Comparison of ENCODE assay signal across 8 mouse cellular contexts in the genomic region with DNA sequence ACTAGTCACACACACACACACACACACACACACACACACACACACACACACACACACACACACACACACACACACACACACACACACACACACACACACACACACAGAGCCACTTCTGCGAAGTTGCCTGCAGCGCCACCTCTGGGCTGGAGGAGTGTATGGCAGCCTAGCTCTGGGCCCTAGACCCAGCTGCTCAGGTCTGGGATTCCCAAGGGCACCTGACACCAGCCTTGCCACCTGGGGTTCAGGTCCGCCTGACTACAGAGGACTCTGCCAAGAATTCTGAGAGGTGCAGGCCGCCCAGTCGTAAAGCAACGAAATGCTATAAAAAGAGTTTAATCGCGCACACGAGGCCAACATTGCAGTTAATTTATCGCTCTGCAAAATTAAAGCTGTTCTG.
DNase-seq lines count a peak whose midpoint lies in the region; ATAC-seq and TF ChIP-seq lines count a peak whose summit lies in the region.
"Had no signal": no experiment of that assay in that cellular context is flagged by ENCODE, and none has a peak within 500 bp of the region (broad histone marks: within the 10 kb centered on the region; RNA-seq: fewer than 3 reads in every experiment).

No protein-coding gene starts in this region.

- 72% methylated on average over 10 of the region's 10 CpGs for WGBS in hindbrain, postnatal 0 days
- WGBS in hindbrain, embryonic 13.5 days, result 73% methylated on average over 10 of the region's 10 CpGs
- 42% methylated on average over 10 of the region's 10 CpGs for WGBS in large intestine, adult 2 months

- peaks cover 10% of the 10 kb centered on the region; the same call in 1 of the 2 replicates for H3K4me1 ChIP-seq in hindbrain, postnatal 0 days (ENCODE audit: insufficient read depth, low read length)
- H3K4me1 ChIP-seq in hindbrain, embryonic 13.5 days (replicated peaks), result peaks cover 20% of the 10 kb centered on the region

- no peaks in the 10 kb centered on the region for H3K36me3 ChIP-seq in hindbrain, postnatal 0 days (ENCODE audit: insufficient read depth, low read length)
- no peaks in the 10 kb centered on the region for H3K36me3 ChIP-seq in hindbrain, embryonic 13.5 days

- peak; percentile 43 for DNase-seq in hindbrain, postnatal 0 days (ENCODE audit: low spot score)
- peak; percentile 13 to 19 for DNase-seq in B cell, adult 2 months
- DNase-seq in R1 (ENCODE audit: low read depth, low spot score), result peak; percentile 53
- DNase-seq in large intestine, adult 2 months (ENCODE audit: low read depth, low spot score), result peak; percentile 6
- no peak for DNase-seq in frontal cortex, postnatal 36 days (ENCODE audit: low spot score in 2 of 2)
- DNase-seq in frontal cortex, adult 2 months (ENCODE audit: extremely low spot score in 1 of 2, low spot score in 1 of 2), result no peak
- DNase-seq: gastrocnemius, postnatal 25 days had no signal

- no peak overlapping the region for H3K4me2 ChIP-seq in hindbrain, postnatal 0 days (ENCODE audit: low read depth, low read length)
- H3K4me2 ChIP-seq in hindbrain, embryonic 13.5 days, result no peak overlapping the region

- H3K9ac ChIP-seq in hindbrain, postnatal 0 days (replicated peaks; ENCODE audit: low read length), result no peak overlapping the region
- no peak overlapping the region for H3K9ac ChIP-seq in hindbrain, embryonic 13.5 days

- no peaks in the 10 kb centered on the region for H3K9me3 ChIP-seq in hindbrain, postnatal 0 days (ENCODE audit: low read length)
- no peaks in the 10 kb centered on the region for H3K9me3 ChIP-seq in hindbrain, embryonic 13.5 days

- peak; percentile 68 for TF ChIP-seq CTCF in hindbrain, postnatal 0 days (IDR thresholded peaks at IDR 0.05; ENCODE audit: low read depth)

- ATAC-seq in hindbrain, postnatal 0 days, result 0 out of 2 replicates have a peak, but pooled peaks have one; percentile 47
- no peak; the same call in 1 of the 2 replicates for ATAC-seq in hindbrain, embryonic 13.5 days (ENCODE audit: low FRiP score)

- no peak overlapping the region for H3K4me3 ChIP-seq in hindbrain, postnatal 0 days (ENCODE audit: low read length)
- no peak overlapping the region for H3K4me3 ChIP-seq in hindbrain, embryonic 13.5 days

- no peak overlapping the region for H3K27ac ChIP-seq in hindbrain, postnatal 0 days
- no peak overlapping the region for H3K27ac ChIP-seq in hindbrain, embryonic 13.5 days

- H3K27me3 ChIP-seq in hindbrain, postnatal 0 days (ENCODE audit: insufficient read depth, low read length), result no peaks in the 10 kb centered on the region
- 0 out of 2 replicates have a peak, but pooled peaks cover 4% of the 10 kb centered on the region for H3K27me3 ChIP-seq in hindbrain, embryonic 13.5 days

Comparison
In these comparisons a context has a peak if more than half of its experiments do, and no peak if none do; other contexts are left out.
1. DNase-seq: peak in hindbrain, postnatal 0 days (single experiment), B cell, adult 2 months (2 of 2), R1 (single experiment) and large intestine, adult 2 months (single experiment); none in frontal cortex, postnatal 36 days (0 of 2) and frontal cortex, adult 2 months (0 of 2).